Mouse (Mus musculus) forebrain, embryonic 15.5 days (tissue): ENCODE results near the gene Cfc1. TPM values are rescaled to one million over a fixed set of nuclear protein-coding genes. Genes with fewer than 3 reads are reported as not detected.

ENCODE experiments used
- ATAC-seq: fragments of 200-750 bp; cut with Nextera tagmentation; replicated peaks from 2 replicates; pipeline ENCODE4 v1.8.0; 2017; ENCODE audit warnings: mild to moderate bottlenecking, moderate TSS enrichment, moderate library complexity
- H3K27ac ChIP-seq: fragments of 300-500 bp; sonication (generic); replicated peaks from 2 replicates; pipeline ENCODE4 v1.5.1; 2015; ENCODE audit warnings: mild to moderate bottlenecking, inconsistent platforms
- H3K27me3 ChIP-seq: fragments of 300-500 bp; sonication (generic); 2 replicates; pipeline ENCODE4 v1.6.1; 2015; ENCODE audit warnings: inconsistent platforms
- H3K36me3 ChIP-seq: fragments of 300-500 bp; sonication (generic); 2 replicates; pipeline ENCODE4 v1.6.1; 2015; ENCODE audit warnings: mild to moderate bottlenecking, inconsistent platforms
- H3K4me1 ChIP-seq: fragments of 300-500 bp; sonication (generic); 2 replicates; pipeline ENCODE4 v1.6.1; 2015; ENCODE audit warnings: inconsistent platforms
- H3K4me2 ChIP-seq: fragments of 300-500 bp; sonication (generic); replicated peaks from 2 replicates; pipeline ENCODE4 v1.6.1; 2015; ENCODE audit warnings: mild to moderate bottlenecking, inconsistent platforms
- H3K4me3 ChIP-seq: fragments of 300-500 bp; sonication (generic); 2 replicates; pipeline ENCODE4 v1.5.1; 2015; ENCODE audit warnings: mild to moderate bottlenecking, inconsistent platforms
- H3K9ac ChIP-seq: fragments of 300-500 bp; sonication (generic); replicated peaks from 2 replicates; pipeline ENCODE4 v1.6.1; 2015; ENCODE audit warnings: mild to moderate bottlenecking, inconsistent platforms
- H3K9me3 ChIP-seq: fragments of 300-500 bp; sonication (generic); 2 replicates; pipeline ENCODE4 v1.6.1; 2016; ENCODE audit warnings: inconsistent platforms
- WGBS: fragments of 180-500 bp; shearing (Covaris S2); methylation state at CpG from one replicate; pipeline ENCODE4 v1.1.7; 2015; ENCODE audit warnings: mixed read lengths; 5-methylcytosine and 5-hydroxymethylcytosine counted together
- polyA plus RNA-seq: library from polyadenylated mRNA; unstranded; fragments of >200 nt; fragmentation: Nextera tagmentation; extraction: Ambion mirVana; gene quantifications from 2 replicates; pipeline ENCODE4 v1.2.1, GENCODE M21; 2015

Gene Cfc1
- polyA plus RNA-seq, 1 experiment from 2014 or later, result not detected

GRCm38 (mm10) chr1:34587298-34588096 lies 52.0 kb downstream of the Cfc1 start:
- H3K27ac ChIP-seq, result no peak overlapping the region
- H3K9ac ChIP-seq, result no peak overlapping the region
- H3K4me3 ChIP-seq, result no peak overlapping the region
- H3K36me3 ChIP-seq, result peaks cover 48% of the 10 kb centered on the region
- ATAC-seq, result no peak
- no peaks in the 10 kb centered on the region for H3K27me3 ChIP-seq
- H3K4me1 ChIP-seq, result peaks cover 22% of the 10 kb centered on the region
- 87% methylated on average over 22 of the region's 22 CpGs for WGBS
- H3K4me2 ChIP-seq, result no peak overlapping the region
- H3K9me3 ChIP-seq, result no peaks in the 10 kb centered on the region

Other genes starting within 250 kb of the Cfc1 start
- gene Ccdc115, start 96.0 kb upstream of the Cfc1 start, polyA plus RNA-seq, result 69.2 and 70.9 TPM in 2 replicates
- 62.1 and 66.7 TPM in 2 replicates for gene Imp4, start 95.8 kb upstream of the Cfc1 start, polyA plus RNA-seq
- gene Ptpn18, start 75.9 kb upstream of the Cfc1 start, polyA plus RNA-seq, result 3.9 and 8.0 TPM in 2 replicates
- gene Prss39, start 37.2 kb upstream of the Cfc1 start, polyA plus RNA-seq, result not detected in 2 replicates
- gene Prss40, start 25.3 kb downstream of the Cfc1 start, polyA plus RNA-seq, result not detected in 2 replicates
- gene Amer3, start 44.0 kb downstream of the Cfc1 start, polyA plus RNA-seq, result 24.0 and 24.2 TPM in 2 replicates